Mouse (Mus musculus): ENCODE data around the gene Spen. TPM values are rescaled to one million over a fixed set of nuclear protein-coding genes. Genes with fewer than 3 reads are reported as not detected.

Spen gene
- 17.6 and 19.3 TPM in 2 replicates for polyA plus RNA-seq (2012; rRNA removed)

GRCm38 (mm10) chr4:141538408-141539212 lies at the start of gene Spen:
Gene Spen (minus strand): TSS chr4:141538597.

GRCm38 (mm10) chr4:141444451-141445327 lies 93.7 kb downstream of the Spen start, which contains the start of gene Zbtb17:
Gene Zbtb17 (plus strand): TSS chr4:141444654.

DNA sequence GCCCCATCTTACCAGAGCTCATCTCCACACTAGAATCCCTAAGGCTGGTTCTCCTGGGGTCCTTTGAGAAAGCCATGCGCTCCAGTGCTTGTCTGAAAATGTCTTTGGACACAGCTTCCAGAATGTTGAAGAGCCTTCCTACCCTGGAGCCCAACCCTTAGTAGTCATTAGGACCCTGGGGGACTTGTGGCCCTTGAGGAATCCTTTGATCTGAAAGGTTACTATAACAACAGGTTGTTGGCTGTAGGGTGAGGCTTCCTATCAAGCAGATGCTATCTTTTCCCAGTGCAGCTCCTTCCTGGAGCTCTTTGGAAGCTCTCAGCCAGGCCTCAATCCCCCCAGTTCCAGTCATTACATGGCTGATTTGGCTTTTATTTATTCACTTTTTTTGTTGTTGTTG lies 102.4 kb downstream of the Spen start, which contains the start of gene Srarp:
Gene Srarp (minus strand): TSS at position 132 of the 400 bp plus-strand sequence.

GRCm38 (mm10) chr4:141420192-141420829 lies 118.1 kb downstream of the Spen start, which contains the start of gene Hspb7:
Gene Hspb7 (plus strand): TSS chr4:141420779.

Other genes starting within 250 kb of the Spen start
- gene Epha2, start 237.4 kb downstream of the Spen start, polyA plus RNA-seq (2012; rRNA removed): 4.2 and 5.9 TPM in 2 replicates
- 14.2 and 15.6 TPM in 2 replicates for gene Fam131c, start 170.4 kb downstream of the Spen start, polyA plus RNA-seq (2012; rRNA removed)
- gene Clcnka, start 139.9 kb downstream of the Spen start, polyA plus RNA-seq (2012; rRNA removed): 0.05 and 0.39 TPM in 2 replicates
- gene Clcnkb, start 122.6 kb downstream of the Spen start, polyA plus RNA-seq (2012; rRNA removed): 0.02 and 0.23 TPM in 2 replicates
- 0.07 and 0.61 TPM in 2 replicates for gene Hspb7, start 117.8 kb downstream of the Spen start, polyA plus RNA-seq (2012; rRNA removed)
- 0.35 and 0.53 TPM in 2 replicates for gene Srarp, start 102.5 kb downstream of the Spen start, polyA plus RNA-seq (2012; rRNA removed)
- gene Zbtb17, start 93.9 kb downstream of the Spen start, polyA plus RNA-seq (2012; rRNA removed): 65.4 and 70.0 TPM in 2 replicates
- 37.4 and 53.4 TPM in 2 replicates for gene Fblim1, start 67.5 kb upstream of the Spen start, polyA plus RNA-seq (2012; rRNA removed)
- gene Tmem82, start 80.0 kb upstream of the Spen start, polyA plus RNA-seq (2012; rRNA removed): 0.27 and 0.28 TPM in 2 replicates
- gene Slc25a34, start 85.2 kb upstream of the Spen start, polyA plus RNA-seq (2012; rRNA removed): 0.34 and 0.36 TPM in 2 replicates
- gene Plekhm2, start 126.3 kb upstream of the Spen start, polyA plus RNA-seq (2012; rRNA removed): 43.2 and 46.7 TPM in 2 replicates
- 3.3 and 5.3 TPM in 2 replicates for gene Rsc1a1, start 147.0 kb upstream of the Spen start, polyA plus RNA-seq (2012; rRNA removed)
- gene Ddi2, start 184.8 kb upstream of the Spen start, polyA plus RNA-seq (2012; rRNA removed): 14.8 and 16.4 TPM in 2 replicates
- 0.08 TPM in 1 of 2 replicates, not detected in the other for gene Agmat, start 208.1 kb upstream of the Spen start, polyA plus RNA-seq (2012; rRNA removed)